Mouse (Mus musculus): Measurements from ENCODE around the gene Chaf1a. TPM values are rescaled to one million over a fixed set of nuclear protein-coding genes. Genes with fewer than 3 reads are reported as not detected.
"Not testable (repeated sequence)": the region's sequence is repeated elsewhere in the genome, so short reads cannot be mapped to it uniquely, and the experiment has no call there.

Chaf1a gene
- polyA plus RNA-seq, 1 experiment, result 73.6 TPM

DNA sequence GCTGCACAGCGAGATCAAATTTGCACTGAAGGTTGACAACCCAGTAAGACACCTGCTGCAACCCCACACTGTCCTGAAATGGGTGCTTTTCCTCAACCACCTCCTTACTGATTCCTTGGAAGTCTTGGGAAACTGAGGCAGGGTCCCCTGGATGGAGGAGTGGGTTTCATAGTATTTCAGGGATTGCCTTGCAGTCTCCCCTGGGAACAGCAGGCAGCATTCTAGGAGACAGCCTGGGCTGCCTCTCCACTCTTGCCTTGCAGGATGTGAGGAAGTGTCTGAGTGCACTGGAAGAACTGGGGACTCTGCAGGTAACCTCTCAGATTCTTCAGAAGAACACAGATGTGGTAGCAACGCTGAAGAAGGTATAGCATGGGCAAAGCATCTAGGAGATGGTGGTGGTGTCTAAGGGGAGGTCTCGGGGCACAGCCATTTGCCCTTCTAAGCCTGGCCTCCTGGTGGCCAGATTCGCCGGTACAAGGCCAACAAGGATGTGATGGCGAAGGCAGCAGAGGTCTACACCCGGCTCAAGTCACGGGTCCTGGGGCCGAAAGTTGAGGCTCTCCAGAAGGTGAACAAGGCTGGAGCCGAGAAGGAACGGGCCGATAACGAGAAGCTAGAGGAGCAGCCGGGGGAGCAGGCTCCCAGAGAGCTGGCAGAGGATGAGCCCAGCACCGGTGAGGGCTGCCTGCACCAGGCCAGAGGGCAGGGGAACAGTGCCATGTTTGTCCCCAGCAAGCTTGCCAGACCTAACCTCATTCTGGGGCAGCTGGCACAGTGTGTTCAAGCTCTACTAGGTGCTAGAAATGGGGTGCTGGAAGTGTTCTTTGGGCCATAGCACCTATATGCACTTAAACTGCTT is 58.7 kb downstream of the Chaf1a start:
- no peak overlapping the region for H3K4me3 ChIP-seq (replicated peaks; ENCODE audit: control insufficient read depth, low read depth, low read length)
- TF ChIP-seq CTCF (IDR thresholded peaks at IDR 0.05; ENCODE audit: control insufficient read depth, insufficient read depth, low read length) (no peak), POLR2A (IDR thresholded peaks at IDR 0.05; ENCODE audit: borderline replicate concordance, control insufficient read depth, low read depth, low read length) (no peak)
- WGBS, result 92% methylated on average over 15 of the region's 15 CpGs
- no peak overlapping the region for H3K27ac ChIP-seq (ENCODE audit: control insufficient read depth, insufficient read depth, low read depth, low read length, poor library complexity)
- H3K4me1 ChIP-seq (ENCODE audit: control insufficient read depth, insufficient read depth, low read length), result no peaks in the 10 kb centered on the region; the same call in 1 of the 2 replicates

DNA sequence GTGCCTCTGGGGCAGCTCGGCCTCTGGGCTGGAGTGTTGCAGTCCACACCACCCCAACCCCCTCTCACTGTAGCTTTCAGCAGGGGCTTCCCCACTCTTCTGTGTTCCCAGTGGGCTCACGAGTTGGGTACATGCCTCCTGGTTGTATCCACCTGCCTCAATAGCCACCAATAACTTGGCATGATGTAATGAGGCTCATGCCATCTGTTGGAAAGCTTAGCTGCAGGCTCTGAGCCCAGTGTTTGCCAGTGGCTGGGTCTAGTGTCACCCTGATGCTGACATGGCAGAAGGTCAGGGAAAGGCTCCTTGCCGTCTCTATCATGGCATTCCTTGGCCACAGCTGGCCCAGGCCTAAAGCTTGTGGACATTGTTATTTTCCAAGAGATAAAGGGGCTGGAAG is 60.6 kb downstream of the Chaf1a start:
- H3K4me3 ChIP-seq (replicated peaks; ENCODE audit: control insufficient read depth, low read depth, low read length), result no peak overlapping the region
- no peak overlapping the region for H3K27ac ChIP-seq (ENCODE audit: control insufficient read depth, insufficient read depth, low read depth, low read length, poor library complexity)
- H3K4me1 ChIP-seq (ENCODE audit: control insufficient read depth, insufficient read depth, low read length), result no peaks in the 10 kb centered on the region; the same call in 1 of the 2 replicates
- WGBS, result 84% methylated on average over 3 of the region's 3 CpGs
- TF ChIP-seq CTCF (IDR thresholded peaks at IDR 0.05; ENCODE audit: control insufficient read depth, insufficient read depth, low read length) (no peak), POLR2A (IDR thresholded peaks at IDR 0.05; ENCODE audit: borderline replicate concordance, control insufficient read depth, low read depth, low read length) (no peak)

DNA sequence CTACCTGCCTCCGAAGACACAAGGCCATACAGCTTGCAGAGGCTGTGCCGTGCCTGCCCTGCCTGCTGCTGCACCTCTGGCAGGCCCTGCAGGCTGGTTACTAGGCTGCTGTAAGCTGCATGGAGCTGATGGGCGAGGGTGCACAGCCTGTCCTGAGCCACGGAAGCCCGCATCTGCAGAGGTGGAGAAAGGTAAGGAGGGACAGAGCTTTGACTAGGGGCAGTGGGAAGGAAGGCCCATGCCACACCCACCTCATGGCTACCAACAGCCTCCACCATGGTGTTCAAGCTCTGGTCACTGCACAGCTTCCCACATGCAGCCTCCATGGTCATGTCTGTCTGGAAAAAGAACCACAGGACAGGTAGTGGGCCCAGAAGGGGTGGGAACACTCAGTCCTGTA is 61.9 kb downstream of the Chaf1a start:
- 91% methylated on average over 5 of the region's 5 CpGs for WGBS
- H3K4me3 ChIP-seq (replicated peaks; ENCODE audit: control insufficient read depth, low read depth, low read length), result no peak overlapping the region
- no peaks in the 10 kb centered on the region; the same call in 1 of the 2 replicates for H3K4me1 ChIP-seq (ENCODE audit: control insufficient read depth, insufficient read depth, low read length)
- H3K27ac ChIP-seq (ENCODE audit: control insufficient read depth, insufficient read depth, low read depth, low read length, poor library complexity), result no peak overlapping the region
- TF ChIP-seq POLR2A (IDR thresholded peaks at IDR 0.05; ENCODE audit: borderline replicate concordance, control insufficient read depth, low read depth, low read length), result no peak
- TF ChIP-seq CTCF (IDR thresholded peaks at IDR 0.05; ENCODE audit: control insufficient read depth, insufficient read depth, low read length), result no peak

DNA sequence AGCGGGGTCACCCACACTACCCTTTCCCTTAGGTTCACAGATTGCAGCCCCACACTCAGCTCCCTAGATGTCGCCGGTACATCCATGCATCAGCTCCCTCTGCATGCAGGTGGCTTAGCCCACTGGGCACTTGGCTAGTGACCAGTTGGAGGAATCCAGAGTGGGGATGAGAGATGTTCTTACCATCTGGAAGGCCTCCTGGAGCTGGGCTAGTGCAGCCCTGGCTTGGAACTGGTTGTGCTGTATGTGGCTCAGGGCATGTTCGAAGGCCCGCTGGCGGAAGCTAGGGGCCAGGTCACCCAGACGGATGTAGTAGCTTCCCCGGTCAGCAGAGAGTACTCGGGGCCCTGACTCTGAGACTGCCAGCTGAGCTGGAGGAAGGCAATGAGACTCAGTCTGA is 62.7 kb downstream of the Chaf1a start:
- Histone ChIP-seq H3K4me1 (ENCODE audit: control insufficient read depth, insufficient read depth, low read length) (no peaks in the 10 kb centered on the region; the same call in 1 of the 2 replicates), H3K4me3 (replicated peaks; ENCODE audit: control insufficient read depth, low read depth, low read length) (no peak overlapping the region), H3K27ac (ENCODE audit: control insufficient read depth, insufficient read depth, low read depth, low read length, poor library complexity) (no peak overlapping the region)
- 94% methylated on average over 9 of the region's 9 CpGs for WGBS
- TF ChIP-seq CTCF (IDR thresholded peaks at IDR 0.05; ENCODE audit: control insufficient read depth, insufficient read depth, low read length) (no peak), POLR2A (IDR thresholded peaks at IDR 0.05; ENCODE audit: borderline replicate concordance, control insufficient read depth, low read depth, low read length) (no peak)

DNA sequence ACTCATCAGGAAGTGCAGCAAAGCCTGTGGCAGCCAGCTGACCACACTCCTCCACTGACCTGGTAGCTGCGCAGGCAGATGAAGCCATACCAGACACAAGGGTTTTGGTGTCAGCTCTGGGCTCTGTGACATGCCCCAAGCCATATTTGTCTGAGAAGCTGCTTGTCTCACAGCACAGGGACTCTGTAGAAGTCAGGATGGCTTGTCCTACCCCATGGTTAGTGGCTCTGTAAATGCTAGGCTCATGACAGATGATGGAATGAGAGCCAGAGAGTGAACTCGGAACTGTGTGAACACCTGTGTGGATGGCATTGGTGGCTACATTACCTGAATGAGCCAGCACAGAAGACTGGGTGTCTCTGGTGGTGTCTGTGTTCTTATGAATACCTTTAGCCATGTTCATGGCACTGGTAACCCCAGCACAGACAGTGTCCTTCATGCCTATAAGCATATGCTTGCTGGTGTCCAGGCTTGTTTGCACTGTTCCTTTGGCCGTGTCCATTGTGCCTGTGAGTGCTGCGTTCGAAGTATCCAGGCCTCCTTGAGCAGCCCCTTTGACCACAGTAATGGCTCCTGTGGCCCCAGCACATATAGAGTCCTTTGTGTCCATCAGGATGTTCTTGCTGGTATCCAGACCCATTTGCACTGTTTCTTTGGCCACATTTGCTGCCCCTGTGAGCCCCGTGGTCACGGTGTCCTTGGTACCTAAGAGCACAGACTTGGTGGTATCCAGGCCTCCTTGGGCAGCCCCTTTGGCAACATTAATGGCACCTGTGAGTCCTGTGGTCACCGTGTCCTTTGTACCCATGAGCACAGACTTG is 63.4 kb downstream of the Chaf1a start:
- H3K27ac ChIP-seq (ENCODE audit: control insufficient read depth, insufficient read depth, low read depth, low read length, poor library complexity), result no peak overlapping the region
- 91% methylated on average over 8 of the region's 8 CpGs for WGBS
- no peaks in the 10 kb centered on the region; the same call in 1 of the 2 replicates for H3K4me1 ChIP-seq (ENCODE audit: control insufficient read depth, insufficient read depth, low read length)
- TF ChIP-seq CTCF (IDR thresholded peaks at IDR 0.05; ENCODE audit: control insufficient read depth, insufficient read depth, low read length) (no peak), POLR2A (IDR thresholded peaks at IDR 0.05; ENCODE audit: borderline replicate concordance, control insufficient read depth, low read depth, low read length) (no peak)
- no peak overlapping the region for H3K4me3 ChIP-seq (replicated peaks; ENCODE audit: control insufficient read depth, low read depth, low read length)

DNA sequence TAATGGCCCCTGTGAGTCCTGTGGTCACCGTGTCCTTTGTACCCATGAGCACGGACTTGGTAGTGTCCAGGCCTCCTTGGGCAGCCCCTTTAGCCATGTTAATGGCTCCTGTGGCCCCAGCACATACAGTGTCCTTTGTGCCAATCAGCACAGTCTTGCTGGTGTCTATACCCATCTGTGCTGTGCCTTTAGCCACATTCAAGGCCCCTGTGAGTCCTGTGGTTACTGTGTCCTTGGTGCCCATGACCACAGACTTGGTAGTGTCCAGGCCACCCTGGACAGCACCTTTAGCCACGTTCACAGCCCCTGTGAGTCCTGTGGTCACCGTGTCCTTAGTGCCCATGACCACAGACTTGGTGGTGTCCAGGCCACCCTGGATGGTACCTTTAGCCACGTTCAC is 64.6 kb downstream of the Chaf1a start:
- 85% methylated on average over 2 of the region's 5 CpGs for WGBS
- H3K27ac ChIP-seq (ENCODE audit: control insufficient read depth, insufficient read depth, low read depth, low read length, poor library complexity), result not testable (repeated sequence)

DNA sequence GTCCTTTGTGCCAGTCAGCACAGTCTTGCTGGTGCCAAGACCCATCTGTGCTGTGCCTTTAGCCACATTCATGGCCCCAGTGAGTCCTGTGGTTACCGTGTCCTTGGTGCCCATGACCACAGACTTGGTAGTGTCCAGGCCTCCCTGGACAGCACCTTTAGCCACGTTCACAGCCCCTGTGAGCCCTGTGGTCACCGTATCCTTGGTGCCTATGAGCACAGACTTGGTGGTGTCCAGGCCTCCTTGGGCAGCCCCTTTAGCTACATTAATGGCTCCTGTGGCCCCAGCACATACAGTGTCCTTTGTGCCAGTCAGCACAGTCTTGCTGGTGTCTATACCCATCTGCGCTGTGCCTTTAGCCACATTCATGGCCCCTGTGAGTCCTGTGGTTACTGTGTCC is 66.2 kb downstream of the Chaf1a start:
- H3K4me1 ChIP-seq (ENCODE audit: control insufficient read depth, insufficient read depth, low read length); H3K4me3 ChIP-seq (replicated peaks; ENCODE audit: control insufficient read depth, low read depth, low read length); H3K27ac ChIP-seq (ENCODE audit: control insufficient read depth, insufficient read depth, low read depth, low read length, poor library complexity): not testable (repeated sequence)
- 92% methylated on average over 4 of the region's 4 CpGs for WGBS

More for the DNA sequence above, 64.6 kb downstream of the Chaf1a start:
- H3K4me3 ChIP-seq (replicated peaks; ENCODE audit: control insufficient read depth, low read depth, low read length); H3K4me1 ChIP-seq (ENCODE audit: control insufficient read depth, insufficient read depth, low read length): not testable (repeated sequence)

DNA sequence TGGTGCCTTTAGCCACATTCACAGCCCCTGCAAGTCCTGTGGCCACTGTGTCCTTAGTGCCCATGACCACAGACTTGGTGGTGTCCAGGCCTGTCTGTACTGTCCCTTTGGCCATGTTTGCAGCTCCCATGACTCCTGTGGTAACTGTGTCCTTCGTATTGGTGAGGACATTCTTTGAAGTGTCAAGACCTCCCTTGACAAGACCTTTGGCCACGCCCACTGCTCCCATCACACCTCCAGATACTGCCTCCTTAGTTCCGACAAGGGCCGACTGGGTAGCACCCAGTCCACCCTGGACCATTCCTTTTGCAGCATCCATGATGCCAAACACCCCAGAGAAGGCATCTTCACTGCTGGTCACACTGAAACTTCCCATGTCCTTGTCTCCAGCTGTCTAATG is 66.7 kb downstream of the Chaf1a start:
- WGBS, result 81% methylated on average over 4 of the region's 4 CpGs
- no peak overlapping the region for H3K27ac ChIP-seq (ENCODE audit: control insufficient read depth, insufficient read depth, low read depth, low read length, poor library complexity)
- no peak overlapping the region for H3K4me3 ChIP-seq (replicated peaks; ENCODE audit: control insufficient read depth, low read depth, low read length)
- no peaks in the 10 kb centered on the region; the same call in 1 of the 2 replicates for H3K4me1 ChIP-seq (ENCODE audit: control insufficient read depth, insufficient read depth, low read length)
- no peak for TF ChIP-seq POLR2A (IDR thresholded peaks at IDR 0.05; ENCODE audit: borderline replicate concordance, control insufficient read depth, low read depth, low read length)
- TF ChIP-seq CTCF (IDR thresholded peaks at IDR 0.05; ENCODE audit: control insufficient read depth, insufficient read depth, low read length), result no peak
